Mouse (Mus musculus) stomach, embryonic 16.5 days (tissue): ENCODE measurements around the gene Adora1. TPM values are rescaled to one million over a fixed set of nuclear protein-coding genes. Genes with fewer than 3 reads are reported as not detected.
"Not testable (repeated sequence)": the region's sequence is repeated elsewhere in the genome, so short reads cannot be mapped to it uniquely, and the experiment has no call there.

Source experiments
- ATAC-seq: fragments of 200-750 bp; cut with Nextera tagmentation; 2 replicates; pipeline ENCODE4 v1.8.0; 2017; ENCODE audit warnings: moderate number of reproducible peaks, moderate TSS enrichment; ENCODE audit not compliant: insufficient read depth, low FRiP score
- H3K27ac ChIP-seq: fragments of 300-500 bp; sonication (generic); 2 replicates; pipeline ENCODE4 v1.5.1; 2014; ENCODE audit warnings: low read length
- H3K27me3 ChIP-seq: fragments of 300-500 bp; sonication (generic); 2 replicates; pipeline ENCODE4 v1.6.1; 2014; ENCODE audit warnings: low read length, control low read depth, mixed read lengths; ENCODE audit not compliant: control insufficient read depth, insufficient read depth
- H3K36me3 ChIP-seq: fragments of 300-500 bp; sonication (generic); 2 replicates; pipeline ENCODE4 v1.6.1; 2014; ENCODE audit warnings: low read length; ENCODE audit not compliant: control insufficient read depth, insufficient read depth
- H3K4me1 ChIP-seq: fragments of 300-500 bp; sonication (generic); 2 replicates; pipeline ENCODE4 v1.6.1; 2014; ENCODE audit warnings: low read length, control low read depth, mixed read lengths; ENCODE audit not compliant: control insufficient read depth, insufficient read depth
- H3K4me2 ChIP-seq: fragments of 300-500 bp; sonication (generic); 2 replicates; pipeline ENCODE4 v1.6.1; 2014; ENCODE audit warnings: low read depth, low read length, mixed read lengths
- H3K4me3 ChIP-seq: fragments of 300-500 bp; sonication (generic); replicated peaks from 2 replicates; pipeline ENCODE4 v1.5.1; 2014; ENCODE audit warnings: mild to moderate bottlenecking, low read length
- H3K9ac ChIP-seq: fragments of 300-500 bp; sonication (generic); 2 replicates; pipeline ENCODE4 v1.6.1; 2014; ENCODE audit warnings: low read length
- H3K9me3 ChIP-seq: fragments of 300-500 bp; sonication (generic); replicated peaks from 2 replicates; pipeline ENCODE4 v1.6.1; 2016; ENCODE audit warnings: low read length, control low read depth; ENCODE audit not compliant: control insufficient read depth
- WGBS: fragments of 180-500 bp; shearing (Covaris S2); extraction: QIAGEN DNeasy Blood & Tissue Kit; methylation state at CpG from one replicate; pipeline ENCODE4 v1.1.7; 2014; 5-methylcytosine and 5-hydroxymethylcytosine counted together
- polyA plus RNA-seq: library from polyadenylated mRNA; unstranded; fragments of >200 nt; fragmentation: Nextera tagmentation; extraction: Ambion mirVana; gene quantifications from 2 replicates; pipeline ENCODE4 v1.2.1, GENCODE M21; 2015

The Adora1 gene
- polyA plus RNA-seq, 1 experiment from 2014 or later = 15.3 TPM

GRCm38 (mm10) chr1:134273493-134274395 is 38.5 kb upstream of the Adora1 start:
- no peak overlapping the region for H3K9ac ChIP-seq
- H3K27me3 ChIP-seq = no peaks in the 10 kb centered on the region
- H3K4me2 ChIP-seq = no peak overlapping the region
- no peaks in the 10 kb centered on the region for H3K9me3 ChIP-seq
- no peaks in the 10 kb centered on the region for H3K36me3 ChIP-seq
- 41% methylated on average over 9 of the region's 9 CpGs for WGBS
- H3K4me3 ChIP-seq = no peak overlapping the region
- no peak for ATAC-seq
- H3K27ac ChIP-seq = no peak overlapping the region
- peaks cover 5% of the 10 kb centered on the region; the same call in 1 of the 2 replicates for H3K4me1 ChIP-seq

GRCm38 (mm10) chr1:134272754-134273250 is 37.6 kb upstream of the Adora1 start:
- H3K9ac ChIP-seq = no peak overlapping the region
- H3K27me3 ChIP-seq = no peaks in the 10 kb centered on the region
- H3K9me3 ChIP-seq = no peaks in the 10 kb centered on the region
- WGBS = 66% methylated on average over 5 of the region's 5 CpGs
- H3K4me2 ChIP-seq = no peak overlapping the region
- H3K4me1 ChIP-seq = peaks cover 5% of the 10 kb centered on the region; the same call in 1 of the 2 replicates
- no peak for ATAC-seq
- no peak overlapping the region for H3K4me3 ChIP-seq
- no peaks in the 10 kb centered on the region for H3K36me3 ChIP-seq
- no peak overlapping the region for H3K27ac ChIP-seq

GRCm38 (mm10) chr1:134270026-134270425 is 34.8 kb upstream of the Adora1 start:
- no peak overlapping the region for H3K27ac ChIP-seq
- H3K9ac ChIP-seq = no peak overlapping the region
- H3K36me3 ChIP-seq = no peaks in the 10 kb centered on the region
- no peak for ATAC-seq
- H3K4me1 ChIP-seq = peaks cover 5% of the 10 kb centered on the region; the same call in 1 of the 2 replicates
- no peak overlapping the region for H3K4me3 ChIP-seq
- no peaks in the 10 kb centered on the region for H3K27me3 ChIP-seq
- H3K4me2 ChIP-seq = no peak overlapping the region
- 70% methylated on average over 7 of the region's 7 CpGs for WGBS
- no peaks in the 10 kb centered on the region for H3K9me3 ChIP-seq

- Histone ChIP-seq H3K27me3 (no peaks in the 10 kb centered on the region), H3K4me1 (no peaks in the 10 kb centered on the region), H3K9me3 (peaks cover 4% of the 10 kb centered on the region; the same call in 1 of the 2 replicates), H3K4me3 (no peak overlapping the region), H3K27ac (no peak overlapping the region), H3K36me3 (no peaks in the 10 kb centered on the region), H3K4me2 (no peak overlapping the region), H3K9ac (no peak overlapping the region)
- ATAC-seq = no peak
- 36% methylated on average over 2 of the region's 2 CpGs for WGBS
Measured at GRCm38 (mm10) chr1:134265797-134266196, 30.6 kb upstream of the Adora1 start.

- Histone ChIP-seq H3K36me3 (no peaks in the 10 kb centered on the region), H3K4me1 (no peaks in the 10 kb centered on the region), H3K9me3 (peaks cover 5% of the 10 kb centered on the region; the same call in 1 of the 2 replicates), H3K4me3 (no peak overlapping the region), H3K27ac (no peak overlapping the region), H3K4me2 (no peak overlapping the region), H3K27me3 (no peaks in the 10 kb centered on the region), H3K9ac (no peak overlapping the region)
- WGBS = 89% methylated on average over 6 of the region's 6 CpGs
- no peak for ATAC-seq
Measured at GRCm38 (mm10) chr1:134264341-134264740, 29.1 kb upstream of the Adora1 start.

- not testable (repeated sequence) for ATAC-seq, H3K9ac ChIP-seq, H3K9me3 ChIP-seq, H3K27me3 ChIP-seq, H3K4me3 ChIP-seq, H3K27ac ChIP-seq, H3K36me3 ChIP-seq, H3K4me1 ChIP-seq, H3K4me2 ChIP-seq
- WGBS = 68% methylated on average over 1 of the region's 1 CpGs
Measured at GRCm38 (mm10) chr1:134249681-134250080, 14.4 kb upstream of the Adora1 start.

GRCm38 (mm10) chr1:134246590-134246989 is 11.4 kb upstream of the Adora1 start:
- Histone ChIP-seq H3K27me3 (peaks cover 5% of the 10 kb centered on the region; the same call in 1 of the 2 replicates), H3K27ac (peak overlapping the region; percentile 57; the same call in 1 of the 2 replicates), H3K4me3 (no peak overlapping the region), H3K36me3 (no peaks in the 10 kb centered on the region), H3K9me3 (no peaks in the 10 kb centered on the region), H3K4me1 (peaks cover 13% of the 10 kb centered on the region), H3K9ac (no peak overlapping the region), H3K4me2 (no peak overlapping the region)
- WGBS = 47% methylated on average over 4 of the region's 4 CpGs
- no peak for ATAC-seq

- Histone ChIP-seq H3K27ac (no peak overlapping the region), H3K4me2 (no peak overlapping the region), H3K27me3 (peaks cover 5% of the 10 kb centered on the region; the same call in 1 of the 2 replicates), H3K4me3 (no peak overlapping the region), H3K36me3 (no peaks in the 10 kb centered on the region), H3K9me3 (no peaks in the 10 kb centered on the region), H3K4me1 (peaks cover 13% of the 10 kb centered on the region), H3K9ac (no peak overlapping the region)
- WGBS = 73% methylated on average over 14 of the region's 14 CpGs
- peak; percentile 64; the same call in 1 of the 2 replicates for ATAC-seq
Measured at GRCm38 (mm10) chr1:134245004-134245717, 9.9 kb upstream of the Adora1 start.
